Mouse (Mus musculus): ENCODE results near the gene Dgkk. TPM values are rescaled to one million over a fixed set of nuclear protein-coding genes. Genes with fewer than 3 reads are reported as not detected.
"Not testable (repeated sequence)": the region's sequence is repeated elsewhere in the genome, so short reads cannot be mapped to it uniquely, and the experiment has no call there.

Gene Dgkk
- polyA plus RNA-seq (2015; fragmentation: Nextera tagmentation; extraction: Ambion mirVana), result 0.25 and 0.27 TPM in 2 replicates

DNA sequence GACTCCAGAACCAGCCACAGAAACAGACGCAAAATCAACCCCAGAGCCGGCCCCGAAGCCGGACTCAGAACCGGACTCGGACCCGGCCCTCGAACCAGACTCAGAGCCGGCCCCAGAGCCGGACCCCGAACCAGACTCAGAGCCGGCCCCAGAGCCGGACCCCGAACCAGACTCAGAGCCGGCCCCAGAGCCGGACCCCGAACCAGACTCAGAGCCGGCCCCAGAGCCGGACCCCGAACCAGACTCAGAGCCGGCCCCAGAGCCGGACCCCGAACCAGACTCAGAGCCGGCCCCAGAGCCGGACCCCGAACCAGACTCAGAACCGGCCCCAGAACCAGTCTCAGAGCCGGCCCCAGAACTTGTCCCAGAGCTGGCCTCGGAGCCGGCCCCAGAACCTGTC, at the start of gene Dgkk:
Gene Dgkk (plus strand): TSS at position 301 of the 400 bp plus-strand sequence.
- not testable (repeated sequence) for H3K27ac ChIP-seq; H3K4me1 ChIP-seq; ATAC-seq; H3K9ac ChIP-seq; H3K36me3 ChIP-seq (ENCODE audit: poor library complexity, severe bottlenecking); H3K9me3 ChIP-seq (replicated peaks)
- H3K4me2 ChIP-seq, result peak within 1 kb of the TSS; percentile 62
- H3K27me3 ChIP-seq, result peaks cover 21% of the 10 kb centered on the region
- H3K4me3 ChIP-seq, result peak within 1 kb of the TSS; percentile 35
- WGBS, result 29% methylated on average over 15 of the region's 30 CpGs

- Histone ChIP-seq H3K4me3 (no peak overlapping the region), H3K27ac (no peak overlapping the region), H3K4me2 (no peak overlapping the region), H3K27me3 (no peaks in the 10 kb centered on the region), H3K36me3 (ENCODE audit: poor library complexity, severe bottlenecking) (no peaks in the 10 kb centered on the region), H3K9ac (no peak overlapping the region), H3K9me3 (replicated peaks) (no peaks in the 10 kb centered on the region), H3K4me1 (no peaks in the 10 kb centered on the region)
- no peak for ATAC-seq
- whole genome bisulfite sequencing, result 75% methylated on average over 3 of the region's 3 CpGs
Measured at GRCm38 (mm10) chrX:6733998-6734397, 45.1 kb upstream of the Dgkk start.

GRCm38 (mm10) chrX:6750714-6751113, 28.4 kb upstream of the Dgkk start:
- WGBS, result 44% methylated on average over 1 of the region's 1 CpGs
- Histone ChIP-seq H3K4me2 (no peak overlapping the region), H3K9ac (no peak overlapping the region), H3K36me3 (ENCODE audit: poor library complexity, severe bottlenecking) (no peaks in the 10 kb centered on the region), H3K4me1 (no peaks in the 10 kb centered on the region), H3K9me3 (replicated peaks) (no peaks in the 10 kb centered on the region), H3K4me3 (no peak overlapping the region), H3K27me3 (no peaks in the 10 kb centered on the region), H3K27ac (no peak overlapping the region)
- no peak for ATAC-seq

GRCm38 (mm10) chrX:6751549-6752047, 27.5 kb upstream of the Dgkk start:
- Histone ChIP-seq H3K9me3 (replicated peaks) (no peaks in the 10 kb centered on the region), H3K9ac (no peak overlapping the region), H3K36me3 (ENCODE audit: poor library complexity, severe bottlenecking) (no peaks in the 10 kb centered on the region), H3K27me3 (no peaks in the 10 kb centered on the region), H3K4me2 (no peak overlapping the region), H3K27ac (no peak overlapping the region), H3K4me1 (no peaks in the 10 kb centered on the region), H3K4me3 (no peak overlapping the region)
- WGBS, result 25% methylated on average over 6 of the region's 6 CpGs
- 0 out of 2 replicates have a peak, but pooled peaks have one; percentile 36 for ATAC-seq

GRCm38 (mm10) chrX:6777489-6778249, 1.4 kb upstream of the Dgkk start:
- no peak overlapping the region for H3K9ac ChIP-seq
- peak; percentile 50; the same call in 1 of the 2 replicates for ATAC-seq
- 25% methylated on average over 13 of the region's 13 CpGs for WGBS

DNA sequence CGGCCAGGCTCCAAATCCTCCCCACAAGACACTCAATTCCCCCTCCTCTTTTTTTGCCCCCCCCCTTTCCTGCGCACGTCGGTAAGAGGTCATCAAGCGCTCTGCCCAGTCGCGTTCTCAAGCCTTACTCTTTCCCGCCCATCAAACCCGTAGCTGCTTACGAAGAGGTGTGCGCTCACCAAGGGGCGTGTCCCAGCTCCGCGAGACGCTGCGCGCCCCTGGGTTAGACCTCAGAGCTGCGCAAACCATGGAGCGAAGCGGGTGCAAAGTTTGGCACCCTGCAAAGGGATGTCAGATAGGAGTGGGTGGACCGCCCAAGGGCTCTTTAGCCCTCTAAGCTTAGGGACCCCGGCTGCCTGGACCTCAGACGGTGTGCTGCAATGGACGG, 862 bp upstream of the Dgkk start:
- Histone ChIP-seq H3K9ac (no peak overlapping the region), H3K4me1 (0 out of 2 replicates have a peak, but pooled peaks cover 3% of the 10 kb centered on the region), H3K27me3 (peaks cover 21% of the 10 kb centered on the region), H3K4me3 (peak overlapping the region; percentile 35), H3K27ac (no peak overlapping the region), H3K9me3 (replicated peaks) (no peaks in the 10 kb centered on the region), H3K4me2 (peak overlapping the region; percentile 62), H3K36me3 (ENCODE audit: poor library complexity, severe bottlenecking) (no peaks in the 10 kb centered on the region)
- WGBS, result 18% methylated on average over 24 of the region's 24 CpGs
- ATAC-seq, result peak; percentile 90

More at GRCm38 (mm10) chrX:6777489-6778249, 1.4 kb upstream of the Dgkk start:
- Histone ChIP-seq H3K27ac (no peak overlapping the region), H3K9me3 (replicated peaks) (no peaks in the 10 kb centered on the region), H3K27me3 (peaks cover 21% of the 10 kb centered on the region), H3K4me2 (peak overlapping the region; percentile 62), H3K4me1 (0 out of 2 replicates have a peak, but pooled peaks cover 3% of the 10 kb centered on the region), H3K4me3 (peak overlapping the region; percentile 35), H3K36me3 (ENCODE audit: poor library complexity, severe bottlenecking) (no peaks in the 10 kb centered on the region)

DNA sequence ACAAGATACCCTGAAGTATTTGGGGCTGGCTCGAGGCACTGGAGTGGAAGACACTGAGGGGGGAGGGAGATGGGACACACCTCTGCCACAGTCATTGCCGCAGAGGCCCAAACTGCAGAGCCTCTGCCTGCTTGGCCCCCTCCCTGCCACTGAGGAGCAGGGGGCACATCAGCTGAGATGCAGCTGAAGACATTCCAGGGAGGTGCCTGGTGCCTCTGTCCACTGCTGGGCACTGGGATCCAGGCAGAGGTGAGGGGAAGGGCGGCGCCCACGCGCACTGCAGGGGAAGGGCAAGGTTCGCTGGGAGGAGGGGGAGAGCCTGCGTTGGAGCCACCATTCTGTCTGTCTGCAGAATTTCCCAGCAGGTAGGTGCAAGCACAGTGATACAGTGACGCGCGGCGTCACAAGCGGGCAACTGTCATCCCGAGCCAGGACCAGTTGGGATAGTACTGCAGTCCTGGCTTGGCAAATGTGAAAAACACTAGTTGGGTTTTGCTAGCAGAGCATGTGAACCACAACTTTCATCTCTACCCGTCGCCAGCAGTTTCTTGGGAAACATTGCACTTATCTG, 948 bp downstream of the Dgkk start:
- peak overlapping the region; percentile 52 for H3K4me2 ChIP-seq

DNA sequence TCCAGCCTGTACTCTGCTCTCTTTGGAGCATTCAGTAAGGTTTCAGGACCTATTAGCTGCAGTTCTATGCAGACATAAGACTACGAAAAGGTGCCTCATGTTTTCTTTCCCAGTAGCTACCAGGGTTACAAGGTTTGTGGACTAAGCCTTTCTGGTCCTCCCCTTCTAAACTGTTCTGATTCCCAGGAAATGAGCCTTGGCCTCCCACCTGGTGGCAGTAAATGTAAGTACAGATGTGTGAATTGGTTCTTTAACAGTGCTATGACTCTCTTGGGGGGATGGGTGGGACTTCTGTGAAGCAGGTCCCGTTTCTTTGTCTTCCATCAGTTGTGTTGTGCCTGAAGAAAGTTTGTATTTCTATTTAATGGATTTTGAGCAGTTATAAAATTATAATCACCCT, 53.4 kb downstream of the Dgkk start:
- Histone ChIP-seq H3K36me3 (ENCODE audit: poor library complexity, severe bottlenecking) (no peaks in the 10 kb centered on the region), H3K27me3 (no peaks in the 10 kb centered on the region), H3K27ac (no peak overlapping the region), H3K9me3 (replicated peaks) (no peaks in the 10 kb centered on the region), H3K9ac (no peak overlapping the region), H3K4me1 (no peaks in the 10 kb centered on the region), H3K4me2 (no peak overlapping the region), H3K4me3 (no peak overlapping the region)
- no peak for ATAC-seq
- 72% methylated on average over 2 of the region's 2 CpGs for WGBS

More for the DNA sequence above, 948 bp downstream of the Dgkk start:
- 0 out of 2 replicates have a peak, but pooled peaks have one; percentile 48 for ATAC-seq
- WGBS, result 17% methylated on average over 16 of the region's 16 CpGs
- Histone ChIP-seq H3K36me3 (ENCODE audit: poor library complexity, severe bottlenecking) (no peaks in the 10 kb centered on the region), H3K9me3 (replicated peaks) (no peaks in the 10 kb centered on the region), H3K27me3 (peaks cover 21% of the 10 kb centered on the region), H3K4me1 (0 out of 2 replicates have a peak, but pooled peaks cover 3% of the 10 kb centered on the region), H3K9ac (no peak overlapping the region), H3K27ac (no peak overlapping the region), H3K4me3 (peak overlapping the region; percentile 25; the same call in 1 of the 2 replicates)

- WGBS, result 66% methylated on average over 3 of the region's 3 CpGs
- Histone ChIP-seq H3K27me3 (no peaks in the 10 kb centered on the region), H3K4me1 (no peaks in the 10 kb centered on the region), H3K36me3 (ENCODE audit: poor library complexity, severe bottlenecking) (no peaks in the 10 kb centered on the region), H3K27ac (no peak overlapping the region), H3K9me3 (replicated peaks) (no peaks in the 10 kb centered on the region), H3K9ac (no peak overlapping the region), H3K4me3 (no peak overlapping the region), H3K4me2 (no peak overlapping the region)
- no peak for ATAC-seq
Measured at GRCm38 (mm10) chrX:6853466-6853865, 74.4 kb downstream of the Dgkk start.

- Histone ChIP-seq H3K27ac (no peak overlapping the region), H3K9me3 (replicated peaks) (no peaks in the 10 kb centered on the region), H3K4me1 (no peaks in the 10 kb centered on the region), H3K4me2 (no peak overlapping the region), H3K4me3 (no peak overlapping the region), H3K36me3 (ENCODE audit: poor library complexity, severe bottlenecking) (no peaks in the 10 kb centered on the region), H3K9ac (no peak overlapping the region), H3K27me3 (no peaks in the 10 kb centered on the region)
- 88% methylated on average over 5 of the region's 5 CpGs for WGBS
- ATAC-seq, result no peak
Measured at GRCm38 (mm10) chrX:6854136-6854535, 75.0 kb downstream of the Dgkk start.

DNA sequence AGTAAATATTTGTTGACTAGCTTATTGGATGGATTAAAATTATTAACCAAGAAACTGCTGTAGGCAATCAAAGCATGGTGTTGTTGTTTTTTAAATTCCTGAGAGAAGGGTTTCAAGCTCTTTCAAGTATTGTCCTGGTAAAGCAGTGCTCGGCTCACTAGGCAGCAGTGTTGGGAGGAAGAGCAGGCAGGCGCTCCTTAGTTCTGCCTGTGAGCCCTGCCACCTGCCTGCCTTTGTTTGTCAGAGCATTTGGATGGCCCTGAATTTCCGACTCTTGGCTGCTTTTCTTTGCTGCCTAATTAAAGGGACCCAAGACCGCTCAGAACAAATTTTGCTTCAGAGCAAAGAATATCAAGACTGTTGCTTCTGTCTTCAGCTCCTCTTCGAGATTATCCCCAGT, 114.8 kb downstream of the Dgkk start:
- no peak overlapping the region for H3K27ac ChIP-seq
- no peak overlapping the region for H3K9ac ChIP-seq
- peak; percentile 70; the same call in 1 of the 2 replicates for ATAC-seq
- peak overlapping the region; percentile 12; the same call in 1 of the 2 replicates for H3K4me2 ChIP-seq
- H3K4me1 ChIP-seq, result no peaks in the 10 kb centered on the region
- H3K4me3 ChIP-seq, result no peak overlapping the region
- H3K9me3 ChIP-seq (replicated peaks), result no peaks in the 10 kb centered on the region
- 27% methylated on average over 5 of the region's 5 CpGs for WGBS
- no peaks in the 10 kb centered on the region for H3K36me3 ChIP-seq (ENCODE audit: poor library complexity, severe bottlenecking)
- no peaks in the 10 kb centered on the region for H3K27me3 ChIP-seq

DNA sequence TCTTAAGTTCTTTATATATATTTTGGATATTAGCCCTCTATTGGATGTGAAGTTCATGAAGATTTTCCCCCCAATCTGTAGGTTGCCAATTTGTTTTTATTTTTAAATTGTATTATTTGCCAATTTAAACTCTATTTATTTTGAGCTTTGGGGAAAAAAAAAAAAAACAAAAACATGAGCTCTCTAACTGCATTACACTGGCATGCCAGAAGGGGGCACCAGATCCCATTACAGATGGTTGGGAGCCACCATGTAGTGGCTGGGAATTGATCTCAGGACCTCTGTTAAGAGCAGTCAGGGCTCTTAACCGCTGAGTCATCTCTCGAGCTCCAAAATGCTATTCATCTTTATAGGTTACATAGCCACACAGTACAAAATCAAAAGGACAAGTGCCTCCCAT, 131.9 kb downstream of the Dgkk start:
- no peaks in the 10 kb centered on the region for H3K9me3 ChIP-seq (replicated peaks)
- no peak overlapping the region for H3K9ac ChIP-seq
- H3K27me3 ChIP-seq, result no peaks in the 10 kb centered on the region
- no peak overlapping the region for H3K4me2 ChIP-seq
- H3K4me1 ChIP-seq, result no peaks in the 10 kb centered on the region
- H3K4me3 ChIP-seq, result no peak overlapping the region
- H3K27ac ChIP-seq, result no peak overlapping the region
- WGBS, result 95% methylated on average over 2 of the region's 2 CpGs
- ATAC-seq, result no peak
- no peaks in the 10 kb centered on the region for H3K36me3 ChIP-seq (ENCODE audit: poor library complexity, severe bottlenecking)
